Mouse (Mus musculus): ENCODE results near the gene Gm5414. TPM values are rescaled to one million over a fixed set of nuclear protein-coding genes. Genes with fewer than 3 reads are reported as not detected.

The Gm5414 gene
- total and polyA plus RNA-seq, 3 experiments: not detected

- dilution Hi-C loops (cut with MboI; ENCODE audit: extremely low pct_ligation_motif_present, extremely low pct_unique_long_range_greater_than_20kb, low sequenced_read_pairs): no loop called here
- in situ Hi-C loops (cut with MboI; ENCODE audit: low pct_ligation_motif_present, low pct_unique_long_range_greater_than_20kb, low sequenced_read_pairs): no loop called here
- H3K4me2 ChIP-seq (ENCODE audit: insufficient read depth, low read depth, poor library complexity, severe bottlenecking): no peak overlapping the region
- H3K9me3 ChIP-seq (replicated peaks; ENCODE audit: low read length): no peaks in the 10 kb centered on the region
- no peak overlapping the region for H3K27ac ChIP-seq (ENCODE audit: insufficient read depth, low read depth)
- TF ChIP-seq MAZ (IDR thresholded peaks at IDR 0.05; ENCODE audit: low read depth, low read length): no peak
- no peak for TF ChIP-seq E2F4 (IDR thresholded peaks at IDR 0.05; ENCODE audit: insufficient replicate concordance, low read depth, low read length)
- no peak for TF ChIP-seq CHD1 (IDR thresholded peaks at IDR 0.05; ENCODE audit: low read depth, low read length)
- peaks cover 73% of the 10 kb centered on the region for H3K27me3 ChIP-seq (replicated peaks)
- no peak overlapping the region for H3K4me3 ChIP-seq (replicated peaks in 1 of 3; ENCODE audit: low read depth in 2 of 3, low read length in 2 of 3, poor library complexity in 1 of 3)
- no peaks in the 10 kb centered on the region for H3K79me2 ChIP-seq (replicated peaks; ENCODE audit: control insufficient read depth, extremely low read depth, insufficient read depth, poor library complexity, severe bottlenecking)
- no peaks in the 10 kb centered on the region for H3K4me1 ChIP-seq (ENCODE audit: control insufficient read depth in 1 of 2, insufficient read depth in 2 of 2)
- no peak overlapping the region for H3K9ac ChIP-seq (ENCODE audit: insufficient read depth, low read depth)
- DNase-seq (ENCODE audit: extremely low read depth): no peak
- H3K36me3 ChIP-seq (replicated peaks in 1 of 2; ENCODE audit: control insufficient read depth in 1 of 2, insufficient read depth in 1 of 2, low read length in 1 of 2): no peaks in the 10 kb centered on the region
These were observed 46.3 kb downstream of the Gm5414 start for GRCm38 (mm10) chr15:101581701-101582100.

DNA sequence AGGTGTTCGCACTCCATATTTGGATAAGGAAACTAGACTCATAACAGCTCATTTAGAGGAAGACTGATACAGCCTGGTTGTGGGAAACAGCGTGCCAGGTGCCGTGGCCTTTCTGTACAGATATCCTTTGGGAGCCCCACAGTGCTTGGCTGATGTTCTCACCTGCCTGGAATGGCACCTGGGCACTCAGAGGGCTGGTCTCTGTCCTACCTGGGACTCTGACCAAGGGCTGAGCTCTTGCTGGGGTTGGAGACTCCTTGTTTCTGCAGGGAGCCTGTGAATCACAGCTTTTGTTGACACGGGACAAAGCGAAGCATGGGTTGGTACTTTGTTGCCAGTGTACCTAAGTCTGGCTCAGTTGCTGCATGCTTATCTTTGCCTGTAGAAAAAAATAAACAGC lies 52.5 kb downstream of the Gm5414 start:
- dilution Hi-C loops (cut with MboI; ENCODE audit: extremely low pct_ligation_motif_present, extremely low pct_unique_long_range_greater_than_20kb, low sequenced_read_pairs): no loop called here
- Histone ChIP-seq H3K4me1 (ENCODE audit: control insufficient read depth in 1 of 2, insufficient read depth in 2 of 2) (0 out of 4 replicates have a peak, but pooled peaks cover 0 to 3% of the 10 kb centered on the region in 2 experiments), H3K9me3 (replicated peaks; ENCODE audit: low read length) (no peaks in the 10 kb centered on the region), H3K4me3 (replicated peaks in 1 of 3; ENCODE audit: low read depth in 2 of 3, low read length in 2 of 3, poor library complexity in 1 of 3) (no peak overlapping the region), H3K27me3 (replicated peaks) (peaks cover 72% of the 10 kb centered on the region), H3K79me2 (replicated peaks; ENCODE audit: control insufficient read depth, extremely low read depth, insufficient read depth, poor library complexity, severe bottlenecking) (no peaks in the 10 kb centered on the region), H3K27ac (ENCODE audit: insufficient read depth, low read depth) (no peak overlapping the region), H3K9ac (ENCODE audit: insufficient read depth, low read depth) (no peak overlapping the region), H3K36me3 (replicated peaks in 1 of 2; ENCODE audit: control insufficient read depth in 1 of 2, insufficient read depth in 1 of 2, low read length in 1 of 2) (no peaks in the 10 kb centered on the region), H3K4me2 (ENCODE audit: insufficient read depth, low read depth, poor library complexity, severe bottlenecking) (no peak overlapping the region)
- DNase-seq (ENCODE audit: extremely low read depth): no peak
- no peak for TF ChIP-seq MAZ (IDR thresholded peaks at IDR 0.05; ENCODE audit: low read depth, low read length)
- TF ChIP-seq IRF4 (IDR thresholded peaks at IDR 0.05; ENCODE audit: low read depth, low read length): no peak
- no peak for TF ChIP-seq ETS1 (conservative IDR thresholded peaks at IDR 0.05; ENCODE audit: low read depth, low read length)
- no peak for TF ChIP-seq JUN (IDR thresholded peaks at IDR 0.05; ENCODE audit: insufficient read depth, low read depth, low read length)
- TF ChIP-seq MAX (IDR thresholded peaks at IDR 0.05; ENCODE audit: low read length): no peak
- no peak for TF ChIP-seq KAT2A (IDR thresholded peaks at IDR 0.05; ENCODE audit: insufficient replicate concordance, low read length)
- no peak for TF ChIP-seq RAD21 (IDR thresholded peaks at IDR 0.05; ENCODE audit: low read depth, low read length)
- TF ChIP-seq BHLHE40 (IDR thresholded peaks at IDR 0.05; ENCODE audit: low read depth, low read length): no peak
- no peak for TF ChIP-seq UBTF (IDR thresholded peaks at IDR 0.05; ENCODE audit: low read depth, low read length)
- in situ Hi-C loops (cut with MboI; ENCODE audit: low pct_ligation_motif_present, low pct_unique_long_range_greater_than_20kb, low sequenced_read_pairs): no loop called here

Other genes with a start within 250 kb of the Gm5414 start
Only the 20 nearest of the 21 such genes appear.
- gene Krt7, start 217.1 kb downstream of the Gm5414 start, total RNA-seq (2012; rRNA removed): 0.55 TPM in 2 replicates
- 0.46 and 0.81 TPM in 2 replicates for gene Krt7, start 217.1 kb downstream of the Gm5414 start, total RNA-seq (2014; rRNA removed)
- 2.5 and 4.1 TPM in 2 replicates for gene Krt7, start 217.1 kb downstream of the Gm5414 start, polyA plus RNA-seq (2012; ENCODE audit: insufficient read length, low read depth)
- gene Krt87, start 189.4 kb downstream of the Gm5414 start, total RNA-seq (2012; rRNA removed): 0.08 TPM in 1 of 2 replicates, not detected in the other
- not detected in 2 replicates for gene Krt87, start 189.4 kb downstream of the Gm5414 start, total RNA-seq (2014; rRNA removed)
- gene Krt87, start 189.4 kb downstream of the Gm5414 start, polyA plus RNA-seq (2012; ENCODE audit: insufficient read length, low read depth): 0.11 and 0.16 TPM in 2 replicates
- gene Krt88, start 180.4 kb downstream of the Gm5414 start, total RNA-seq (2012; rRNA removed): not detected in 2 replicates
- not detected in 2 replicates for gene Krt88, start 180.4 kb downstream of the Gm5414 start, total RNA-seq (2014; rRNA removed)
- gene Krt88, start 180.4 kb downstream of the Gm5414 start, polyA plus RNA-seq (2012; ENCODE audit: insufficient read length, low read depth): not detected in 2 replicates
- not detected in 2 replicates for gene Krt81, start 164.4 kb downstream of the Gm5414 start, total RNA-seq (2012; rRNA removed)
- not detected in 2 replicates for gene Krt81, start 164.4 kb downstream of the Gm5414 start, total RNA-seq (2014; rRNA removed)
- not detected in 2 replicates for gene Krt81, start 164.4 kb downstream of the Gm5414 start, polyA plus RNA-seq (2012; ENCODE audit: insufficient read length, low read depth)
- not detected in 2 replicates for gene Krt86, start 154.7 kb downstream of the Gm5414 start, total RNA-seq (2012; rRNA removed)
- gene Krt86, start 154.7 kb downstream of the Gm5414 start, total RNA-seq (2014; rRNA removed): not detected in 2 replicates
- not detected in 2 replicates for gene Krt86, start 154.7 kb downstream of the Gm5414 start, polyA plus RNA-seq (2012; ENCODE audit: insufficient read length, low read depth)
- not detected in 2 replicates for gene Krt83, start 136.7 kb downstream of the Gm5414 start, total RNA-seq (2012; rRNA removed)
- not detected in 2 replicates for gene Krt83, start 136.7 kb downstream of the Gm5414 start, total RNA-seq (2014; rRNA removed)
- gene Krt83, start 136.7 kb downstream of the Gm5414 start, polyA plus RNA-seq (2012; ENCODE audit: insufficient read length, low read depth): not detected in 2 replicates
- gene Gm49425, start 110.9 kb downstream of the Gm5414 start, total RNA-seq (2012; rRNA removed): not detected in 2 replicates
- not detected in 2 replicates for gene Gm49425, start 110.9 kb downstream of the Gm5414 start, total RNA-seq (2014; rRNA removed)
- gene Gm49425, start 110.9 kb downstream of the Gm5414 start, polyA plus RNA-seq (2012; ENCODE audit: insufficient read length, low read depth): not detected in 2 replicates
- not detected in 2 replicates for gene Krt84, start 95.4 kb downstream of the Gm5414 start, total RNA-seq (2012; rRNA removed)
- gene Krt84, start 95.4 kb downstream of the Gm5414 start, total RNA-seq (2014; rRNA removed): not detected in 2 replicates
- gene Krt84, start 95.4 kb downstream of the Gm5414 start, polyA plus RNA-seq (2012; ENCODE audit: insufficient read length, low read depth): not detected in 2 replicates
- gene Krt82, start 77.5 kb downstream of the Gm5414 start, total RNA-seq (2012; rRNA removed): not detected in 2 replicates
- not detected in 2 replicates for gene Krt82, start 77.5 kb downstream of the Gm5414 start, total RNA-seq (2014; rRNA removed)
- not detected in 2 replicates for gene Krt82, start 77.5 kb downstream of the Gm5414 start, polyA plus RNA-seq (2012; ENCODE audit: insufficient read length, low read depth)
- gene Krt90, start 65.2 kb downstream of the Gm5414 start, total RNA-seq (2012; rRNA removed): not detected in 2 replicates
- not detected in 2 replicates for gene Krt90, start 65.2 kb downstream of the Gm5414 start, total RNA-seq (2014; rRNA removed)
- not detected in 2 replicates for gene Krt90, start 65.2 kb downstream of the Gm5414 start, polyA plus RNA-seq (2012; ENCODE audit: insufficient read length, low read depth)
- not detected in 2 replicates for gene Krt75, start 54.3 kb downstream of the Gm5414 start, total RNA-seq (2012; rRNA removed)
- gene Krt75, start 54.3 kb downstream of the Gm5414 start, total RNA-seq (2014; rRNA removed): not detected in 2 replicates
- gene Krt75, start 54.3 kb downstream of the Gm5414 start, polyA plus RNA-seq (2012; ENCODE audit: insufficient read length, low read depth): not detected in 2 replicates
- not detected in 2 replicates for gene Gm5478, start 19.2 kb upstream of the Gm5414 start, total RNA-seq (2012; rRNA removed)
- gene Gm5478, start 19.2 kb upstream of the Gm5414 start, total RNA-seq (2014; rRNA removed): not detected in 2 replicates
- not detected in 2 replicates for gene Gm5478, start 19.2 kb upstream of the Gm5414 start, polyA plus RNA-seq (2012; ENCODE audit: insufficient read length, low read depth)
- gene Krt6b, start 52.1 kb upstream of the Gm5414 start, total RNA-seq (2012; rRNA removed): not detected in 2 replicates
- gene Krt6b, start 52.1 kb upstream of the Gm5414 start, total RNA-seq (2014; rRNA removed): not detected in 2 replicates
- gene Krt6b, start 52.1 kb upstream of the Gm5414 start, polyA plus RNA-seq (2012; ENCODE audit: insufficient read length, low read depth): not detected in 2 replicates
- gene Krt6a, start 66.1 kb upstream of the Gm5414 start, total RNA-seq (2012; rRNA removed): not detected in 2 replicates
- not detected in 2 replicates for gene Krt6a, start 66.1 kb upstream of the Gm5414 start, total RNA-seq (2014; rRNA removed)
- gene Krt6a, start 66.1 kb upstream of the Gm5414 start, polyA plus RNA-seq (2012; ENCODE audit: insufficient read length, low read depth): not detected in 2 replicates
- gene Krt5, start 84.7 kb upstream of the Gm5414 start, total RNA-seq (2012; rRNA removed): not detected in 2 replicates
- gene Krt5, start 84.7 kb upstream of the Gm5414 start, total RNA-seq (2014; rRNA removed): not detected in 2 replicates
- not detected in 2 replicates for gene Krt5, start 84.7 kb upstream of the Gm5414 start, polyA plus RNA-seq (2012; ENCODE audit: insufficient read length, low read depth)
- gene Krt71, start 114.9 kb upstream of the Gm5414 start, total RNA-seq (2012; rRNA removed): not detected in 2 replicates
- not detected in 2 replicates for gene Krt71, start 114.9 kb upstream of the Gm5414 start, total RNA-seq (2014; rRNA removed)
- gene Krt71, start 114.9 kb upstream of the Gm5414 start, polyA plus RNA-seq (2012; ENCODE audit: insufficient read length, low read depth): not detected in 2 replicates
- not detected in 2 replicates for gene Krt72, start 158.3 kb upstream of the Gm5414 start, total RNA-seq (2012; rRNA removed)
- not detected in 2 replicates for gene Krt72, start 158.3 kb upstream of the Gm5414 start, total RNA-seq (2014; rRNA removed)
- gene Krt72, start 158.3 kb upstream of the Gm5414 start, polyA plus RNA-seq (2012; ENCODE audit: insufficient read length, low read depth): not detected in 2 replicates
- gene Krt73, start 174.2 kb upstream of the Gm5414 start, total RNA-seq (2012; rRNA removed): not detected in 2 replicates
- gene Krt73, start 174.2 kb upstream of the Gm5414 start, total RNA-seq (2014; rRNA removed): not detected in 2 replicates
- gene Krt73, start 174.2 kb upstream of the Gm5414 start, polyA plus RNA-seq (2012; ENCODE audit: insufficient read length, low read depth): not detected in 2 replicates
- not detected in 2 replicates for gene Krt2, start 190.0 kb upstream of the Gm5414 start, total RNA-seq (2012; rRNA removed)
- not detected in 2 replicates for gene Krt2, start 190.0 kb upstream of the Gm5414 start, total RNA-seq (2014; rRNA removed)
- not detected in 2 replicates for gene Krt2, start 190.0 kb upstream of the Gm5414 start, polyA plus RNA-seq (2012; ENCODE audit: insufficient read length, low read depth)
- not detected in 2 replicates for gene Krt1, start 222.6 kb upstream of the Gm5414 start, total RNA-seq (2012; rRNA removed)
- not detected in 2 replicates for gene Krt1, start 222.6 kb upstream of the Gm5414 start, total RNA-seq (2014; rRNA removed)
- not detected in 2 replicates for gene Krt1, start 222.6 kb upstream of the Gm5414 start, polyA plus RNA-seq (2012; ENCODE audit: insufficient read length, low read depth)

Data from CH12.LX (cell line).